Mouse (Mus musculus) limb, embryonic 12.5 days (tissue): ENCODE measurements at regions not wholly inside any gene's neighbourhood (a gene's known extent, or its start where the extent isn't known, plus 50 kb on each side); places are given as distances from the start of the nearest gene placed in this dataset.

Experiments
- ATAC-seq: fragments of 200-750 bp; cut with Nextera tagmentation; 2 replicates; pipeline ENCODE4 v1.8.0; 2017; ENCODE audit warnings: low read depth, moderate TSS enrichment; ENCODE audit not compliant: insufficient number of reproducible peaks, insufficient read depth, low FRiP score, low TSS enrichment
- H3K27ac ChIP-seq: fragments of 300-500 bp; sonication (generic); 2 replicates; pipeline ENCODE4 v1.5.1; 2016; ENCODE audit warnings: mild to moderate bottlenecking, moderate library complexity
- H3K27me3 ChIP-seq: fragments of 300-500 bp; sonication (generic); 2 replicates; pipeline ENCODE4 v1.6.1; 2016; ENCODE audit warnings: mild to moderate bottlenecking, moderate library complexity
- H3K36me3 ChIP-seq: fragments of 300-500 bp; sonication (generic); 2 replicates; pipeline ENCODE4 v1.6.1; 2016; ENCODE audit warnings: mild to moderate bottlenecking, moderate library complexity
- H3K4me1 ChIP-seq: fragments of 300-500 bp; sonication (generic); replicated peaks from 2 replicates; pipeline ENCODE4 v1.6.1; 2016
- H3K4me2 ChIP-seq: fragments of 300-500 bp; sonication (generic); 2 replicates; pipeline ENCODE4 v1.6.1; 2016; ENCODE audit warnings: mild to moderate bottlenecking, moderate library complexity
- H3K4me3 ChIP-seq: fragments of 300-500 bp; sonication (generic); replicated peaks from 2 replicates; pipeline ENCODE4 v1.5.1; 2016; ENCODE audit warnings: mild to moderate bottlenecking
- H3K9ac ChIP-seq: fragments of 300-500 bp; sonication (generic); replicated peaks from 2 replicates; pipeline ENCODE4 v1.6.1; 2016; ENCODE audit warnings: mild to moderate bottlenecking, moderate library complexity
- H3K9me3 ChIP-seq: fragments of 300-500 bp; sonication (generic); 2 replicates; pipeline ENCODE4 v1.6.1; 2016; ENCODE audit warnings: mild to moderate bottlenecking, moderate library complexity
- WGBS: fragments of 180-500 bp; shearing (Covaris S2); methylation state at CpG from one replicate; pipeline ENCODE4 v1.1.7; 2016; 5-methylcytosine and 5-hydroxymethylcytosine counted together

- no peak for ATAC-seq
Observed at GRCm38 (mm10) chr6:143757462-143757861, 590.4 kb downstream of the Etnk1 start.

DNA sequence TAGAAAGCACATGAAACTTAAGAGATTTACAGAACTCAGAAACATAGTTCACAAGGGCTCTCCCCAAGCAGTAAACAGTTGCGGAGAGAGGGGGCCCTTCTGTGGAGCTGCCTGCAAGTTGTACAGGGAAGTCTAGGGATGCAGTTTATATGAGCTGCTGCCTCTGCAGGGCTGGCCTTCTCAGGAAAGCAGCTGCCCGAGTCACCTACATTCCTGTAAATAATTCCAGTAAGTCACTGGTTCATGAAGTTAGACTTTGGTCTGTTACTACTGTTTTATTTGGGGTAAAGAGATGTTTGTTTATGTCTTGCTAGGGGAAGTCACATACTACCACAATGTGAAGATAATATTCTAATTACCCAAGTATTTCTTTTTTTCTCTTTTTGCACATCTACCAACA lies 601.1 kb downstream of the Etnk1 start:
- H3K4me2 ChIP-seq, result no peak overlapping the region
- no peaks in the 10 kb centered on the region for H3K27me3 ChIP-seq
- H3K4me1 ChIP-seq, result no peaks in the 10 kb centered on the region
- no peaks in the 10 kb centered on the region for H3K36me3 ChIP-seq
- H3K4me3 ChIP-seq, result no peak overlapping the region
- ATAC-seq, result no peak
- no peak overlapping the region for H3K9ac ChIP-seq
- H3K9me3 ChIP-seq, result peaks cover 7% of the 10 kb centered on the region; the same call in 1 of the 2 replicates
- WGBS, result 64% methylated on average over 2 of the region's 2 CpGs
- no peak overlapping the region for H3K27ac ChIP-seq

More at GRCm38 (mm10) chr6:143757462-143757861, 590.4 kb downstream of the Etnk1 start:
- Histone ChIP-seq H3K36me3 (no peaks in the 10 kb centered on the region), H3K9me3 (no peaks in the 10 kb centered on the region), H3K9ac (no peak overlapping the region), H3K4me1 (no peaks in the 10 kb centered on the region), H3K4me3 (no peak overlapping the region), H3K27me3 (no peaks in the 10 kb centered on the region), H3K27ac (no peak overlapping the region), H3K4me2 (no peak overlapping the region)
- 79% methylated on average over 3 of the region's 3 CpGs for WGBS
